Mouse (Mus musculus) 3134 (cell line): Measurements from ENCODE around the gene Stk25.

Source experiments
- DNase-seq: peaks from one replicate; pipeline ENCODE4 v3.0.0-alpha.2; 2011; ENCODE audit warnings: low spot score; ENCODE audit not compliant: insufficient read length; ENCODE audit errors: extremely low read depth

Gene Stk25

GRCm38 (mm10) chr1:93609762-93610161 is 48.7 kb downstream of the Stk25 start:
- DNase-seq = no peak

- DNase-seq = no peak
Observed at GRCm38 (mm10) chr1:93608696-93609245, 49.7 kb downstream of the Stk25 start.

- DNase-seq = no peak
Observed at GRCm38 (mm10) chr1:93607090-93608083, 51.1 kb downstream of the Stk25 start.

- DNase-seq = no peak
Observed at GRCm38 (mm10) chr1:93603921-93604320, 54.5 kb downstream of the Stk25 start.

GRCm38 (mm10) chr1:93602911-93603310 is 55.5 kb downstream of the Stk25 start:
- no peak for DNase-seq

GRCm38 (mm10) chr1:93595916-93596315 is 62.5 kb downstream of the Stk25 start:
- no peak for DNase-seq

- DNase-seq = no peak
Observed at GRCm38 (mm10) chr1:93593960-93594359, 64.5 kb downstream of the Stk25 start.

- DNase-seq = no peak
Observed at GRCm38 (mm10) chr1:93588346-93588745, 70.1 kb downstream of the Stk25 start.

- DNase-seq = no peak
Observed at GRCm38 (mm10) chr1:93581545-93581944, 76.9 kb downstream of the Stk25 start.

- no peak for DNase-seq
Observed at GRCm38 (mm10) chr1:93577861-93578260, 80.6 kb downstream of the Stk25 start.

GRCm38 (mm10) chr1:93577066-93577465 is 81.4 kb downstream of the Stk25 start:
- no peak for DNase-seq
